Mouse (Mus musculus): ENCODE measurements around the gene Usb1.

Usb1 gene

DNA sequence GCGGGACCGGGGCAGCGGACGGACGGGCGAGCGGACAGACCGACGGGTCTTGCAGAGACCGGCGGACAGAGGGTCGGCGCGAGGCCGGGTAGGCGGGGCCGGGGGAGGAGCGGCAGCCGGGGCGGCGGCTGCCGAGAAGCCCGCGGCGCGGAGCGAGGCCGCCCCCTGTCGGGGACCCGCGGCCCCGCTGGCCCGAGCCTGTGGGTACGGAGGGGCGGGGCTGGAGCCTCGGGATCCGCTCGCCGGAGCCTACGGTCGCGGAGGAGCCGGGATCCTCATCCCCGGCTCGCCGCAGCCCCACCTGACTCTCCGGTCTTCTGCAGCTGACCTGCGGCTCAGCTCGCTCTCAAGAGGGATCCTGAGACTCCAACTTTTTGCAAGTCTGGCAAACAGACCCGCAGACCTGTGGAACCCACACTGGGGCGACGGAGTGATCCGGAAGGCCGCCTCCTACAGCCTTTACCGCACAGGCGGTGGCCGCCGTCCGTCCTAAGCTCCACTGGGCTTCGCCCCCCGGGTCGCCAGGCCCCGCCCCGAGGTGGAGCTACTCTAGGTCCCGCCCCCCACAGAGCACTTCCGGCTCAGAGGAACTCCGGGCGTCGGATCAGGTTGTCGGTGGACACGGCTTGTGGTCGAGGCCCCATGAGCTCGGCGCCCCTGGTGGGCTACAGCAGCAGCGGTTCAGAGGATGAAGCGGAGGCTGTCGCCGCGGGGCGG lies at the start of gene Usb1, which contains the start of gene Zfp319:
Gene Usb1, plus strand, starts transcription at position 565 of the 717 bp plus-strand sequence.
Gene Zfp319, minus strand, starts transcription at position 231 of the 717 bp plus-strand sequence.
- DNase-seq (ENCODE audit: low read depth in 2 of 2, low spot score in 2 of 2): peak; percentile 95 to 97

DNA sequence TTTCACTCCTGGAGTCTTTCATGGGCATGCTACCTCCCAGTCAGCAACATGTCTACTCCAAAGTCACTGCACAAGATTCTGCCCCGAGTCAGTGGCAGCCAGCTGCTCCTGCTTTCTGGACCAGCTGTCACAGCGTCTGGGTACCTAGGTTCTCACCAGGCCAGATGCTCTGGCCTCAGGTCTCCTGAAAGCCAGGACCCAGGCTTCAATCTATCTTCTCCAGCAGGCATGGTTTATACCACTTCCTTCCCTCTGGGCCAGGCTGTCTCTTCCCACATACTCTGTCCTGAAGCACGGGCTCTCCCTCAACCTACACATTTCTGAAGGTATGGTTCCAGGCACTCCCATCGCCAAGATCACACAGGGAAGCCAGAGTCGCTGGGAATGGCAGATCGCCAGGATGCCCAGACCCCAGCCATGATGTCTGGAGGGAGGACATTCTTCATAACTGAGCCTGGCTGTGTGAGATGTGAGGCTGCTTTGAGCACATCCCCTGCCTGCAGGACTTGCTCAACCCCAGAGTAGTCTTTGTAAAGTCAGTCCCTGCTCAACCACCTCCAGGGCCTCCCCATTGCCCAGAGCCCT lies 42.9 kb upstream of the Usb1 start:
- no peak for DNase-seq (ENCODE audit: low read depth in 2 of 2, low spot score in 2 of 2)

DNA sequence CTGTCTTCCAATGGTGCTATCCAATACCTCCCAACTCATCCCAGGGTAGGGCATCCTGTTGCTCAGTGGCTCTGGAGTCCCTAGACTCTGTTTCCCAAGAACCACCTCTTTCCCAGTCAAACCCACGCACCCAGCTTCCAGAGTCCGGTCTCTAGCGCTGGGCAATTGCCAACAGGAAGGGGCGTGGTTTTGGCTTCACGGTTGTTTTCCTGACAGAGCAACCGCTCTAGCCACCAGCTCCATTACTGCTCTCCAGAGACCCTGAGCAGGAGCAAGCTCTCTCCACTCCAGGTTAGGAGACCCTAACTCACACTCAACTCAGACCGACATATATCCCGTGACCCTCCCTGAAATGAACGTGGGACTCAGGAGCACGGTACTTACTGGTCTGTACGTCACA lies 38.9 kb upstream of the Usb1 start:
- DNase-seq (ENCODE audit: low read depth in 2 of 2, low spot score in 2 of 2): no peak

DNA sequence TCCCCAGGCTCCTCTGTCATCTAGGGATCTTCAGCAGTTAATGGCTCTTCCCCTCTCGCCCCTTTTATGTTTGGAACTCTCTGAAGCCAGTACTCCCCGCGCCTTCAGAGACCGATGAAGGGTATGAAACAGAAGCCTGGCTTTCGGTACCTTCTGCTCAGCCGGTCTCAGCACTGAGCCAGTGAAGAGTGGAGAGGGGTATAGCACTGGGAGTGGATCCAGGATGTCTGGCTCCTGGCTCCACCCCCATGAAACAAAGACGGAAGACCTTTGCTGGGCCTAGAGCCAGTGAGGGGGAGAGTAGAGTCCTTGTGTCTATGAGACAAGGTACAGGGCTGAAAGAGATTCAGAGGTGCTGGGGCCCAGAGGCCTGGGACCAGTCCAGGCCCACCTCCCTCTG lies 38.2 kb upstream of the Usb1 start:
- DNase-seq (ENCODE audit: low read depth in 2 of 2, low spot score in 2 of 2): no peak

DNA sequence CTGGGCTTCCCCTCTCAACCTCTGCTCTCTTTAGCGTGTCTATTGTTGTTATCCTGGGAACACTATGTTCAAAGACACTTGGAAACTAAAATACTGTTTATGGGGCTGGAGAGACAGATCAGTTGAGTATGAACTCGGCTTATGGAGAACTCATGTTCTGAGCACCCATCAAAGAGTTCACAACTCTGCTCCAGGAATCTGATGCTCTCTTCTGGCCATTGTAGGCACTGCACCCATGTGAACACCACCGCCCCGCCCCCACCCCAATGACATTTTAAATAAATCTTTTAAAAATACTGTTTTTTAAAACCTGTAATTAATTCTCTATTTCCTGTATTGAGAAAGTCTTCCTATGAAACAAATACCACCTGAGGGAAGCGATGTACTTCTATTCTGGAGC lies 29.7 kb upstream of the Usb1 start:
- DNase-seq (ENCODE audit: low read depth in 2 of 2, low spot score in 2 of 2): peak in 1 of 2 experiments; percentile 41

DNA sequence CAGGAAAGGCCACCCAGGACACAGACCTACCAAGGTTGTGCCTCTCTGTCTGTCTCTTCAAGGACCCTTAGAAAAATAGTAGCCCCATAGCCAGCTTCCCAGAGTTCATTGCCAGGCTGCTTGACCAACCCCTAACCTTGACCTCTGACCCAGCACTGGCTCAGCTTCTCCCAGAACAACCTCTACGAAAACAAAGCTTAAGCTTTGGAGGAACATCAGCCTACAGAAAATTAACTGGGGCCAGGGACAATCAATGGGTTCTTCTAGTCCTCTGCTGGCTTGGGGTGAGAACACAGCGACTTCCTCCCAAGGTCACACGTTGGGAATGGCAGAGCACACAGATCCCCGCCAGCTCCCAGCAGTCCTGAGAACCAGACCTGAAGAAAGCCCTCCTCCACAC lies 26.6 kb upstream of the Usb1 start:
- no peak for DNase-seq (ENCODE audit: low read depth in 2 of 2, low spot score in 2 of 2)

DNA sequence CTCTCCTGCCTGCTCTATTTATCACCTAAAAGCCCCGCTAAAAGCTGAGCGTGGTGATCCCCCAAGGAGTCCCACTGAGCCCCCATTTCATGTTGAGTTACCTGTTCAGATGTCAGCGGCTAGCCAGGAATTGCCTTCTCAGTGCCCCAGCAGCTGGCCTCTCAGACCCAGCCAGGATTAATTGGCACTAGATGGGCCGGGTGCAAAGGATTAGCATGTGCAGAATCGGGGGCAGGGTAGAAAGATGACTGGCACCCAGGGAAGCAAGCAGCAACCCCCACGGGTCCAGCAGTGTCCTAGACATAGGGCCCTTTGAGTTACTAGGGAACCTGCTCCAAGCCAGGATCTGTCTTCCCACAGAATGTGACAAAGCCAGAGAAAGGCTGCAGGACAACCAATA lies 25.7 kb upstream of the Usb1 start, which contains the start of gene Cngb1:
Gene Cngb1, minus strand, starts transcription at position 155 of the 400 bp plus-strand sequence.
- no peak for DNase-seq (ENCODE audit: low read depth in 2 of 2, low spot score in 2 of 2)

DNA sequence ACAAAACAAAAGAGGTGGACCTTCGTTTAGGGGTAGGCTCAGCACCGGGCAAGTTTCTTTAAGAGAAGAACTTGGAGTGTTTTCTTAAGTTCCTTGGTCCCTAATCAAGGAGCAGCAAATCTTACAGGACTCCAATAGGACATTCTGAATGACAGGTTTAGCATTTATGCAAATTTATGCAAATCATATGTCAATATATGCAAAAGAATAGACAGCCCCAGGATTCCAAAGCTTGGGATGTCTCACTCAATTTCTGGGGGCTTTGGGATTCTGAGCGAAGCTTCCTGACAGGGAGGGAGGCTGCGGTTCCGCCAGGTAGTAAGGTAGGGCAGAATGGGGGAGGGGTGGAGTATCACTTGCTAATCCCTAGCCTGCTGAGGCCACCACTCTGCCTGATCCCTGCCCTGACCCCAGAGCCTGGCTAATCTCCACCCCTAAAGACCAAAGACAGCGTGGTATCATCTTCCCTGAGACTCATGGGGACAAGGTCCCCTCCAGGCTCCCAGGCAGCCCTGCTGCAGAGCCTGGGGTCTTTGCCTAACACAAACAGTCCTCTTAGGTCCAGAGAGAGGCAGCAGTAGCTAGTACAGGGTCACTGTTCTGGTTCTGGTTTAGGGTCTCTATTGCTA lies 21.6 kb upstream of the Usb1 start, which contains the start of gene Tepp:
Gene Tepp, plus strand, starts transcription at position 225 of the 629 bp plus-strand sequence.
- DNase-seq (ENCODE audit: low read depth in 2 of 2, low spot score in 2 of 2): no peak

DNA sequence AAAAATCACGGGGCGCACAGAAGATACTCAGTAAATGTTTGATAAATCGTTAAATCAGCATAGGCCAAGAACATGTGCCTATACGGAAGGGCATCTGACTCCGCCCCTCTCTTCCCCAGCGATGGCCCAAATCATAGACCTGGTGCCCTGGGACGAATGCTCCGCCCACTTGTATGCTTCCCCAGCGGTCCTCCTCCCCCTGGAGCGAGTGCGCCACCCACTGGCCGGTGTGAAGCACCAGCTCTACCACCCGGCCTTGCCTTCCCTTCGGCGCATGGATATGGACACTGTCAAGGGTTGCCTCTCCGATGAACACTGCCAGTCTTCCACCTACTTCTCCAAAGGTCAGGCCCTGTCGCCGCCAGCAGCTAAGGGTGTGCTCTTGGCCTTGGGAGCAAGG lies 19.2 kb upstream of the Usb1 start:
- DNase-seq (ENCODE audit: low read depth in 2 of 2, low spot score in 2 of 2): no peak

DNA sequence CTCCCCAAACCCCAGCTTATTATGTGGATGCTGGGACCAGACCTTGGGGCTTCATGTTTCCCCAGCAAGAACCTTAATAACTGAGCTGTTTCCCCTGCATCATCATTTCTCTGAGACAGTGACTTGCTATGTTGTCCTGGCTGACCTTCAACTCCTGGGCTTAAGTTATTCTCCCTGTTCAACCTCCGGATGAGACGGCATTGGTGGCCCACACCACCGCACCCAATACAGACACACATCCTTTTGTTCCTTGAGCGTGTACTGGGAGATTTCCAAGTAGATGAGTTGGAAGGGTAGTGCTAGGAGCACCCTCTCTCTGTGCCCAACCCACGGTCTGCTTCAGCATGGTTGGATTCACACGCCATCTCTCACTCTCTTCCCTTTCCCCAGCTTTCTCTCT lies 18.2 kb upstream of the Usb1 start:
- no peak for DNase-seq (ENCODE audit: low read depth in 2 of 2, low spot score in 2 of 2)

DNA sequence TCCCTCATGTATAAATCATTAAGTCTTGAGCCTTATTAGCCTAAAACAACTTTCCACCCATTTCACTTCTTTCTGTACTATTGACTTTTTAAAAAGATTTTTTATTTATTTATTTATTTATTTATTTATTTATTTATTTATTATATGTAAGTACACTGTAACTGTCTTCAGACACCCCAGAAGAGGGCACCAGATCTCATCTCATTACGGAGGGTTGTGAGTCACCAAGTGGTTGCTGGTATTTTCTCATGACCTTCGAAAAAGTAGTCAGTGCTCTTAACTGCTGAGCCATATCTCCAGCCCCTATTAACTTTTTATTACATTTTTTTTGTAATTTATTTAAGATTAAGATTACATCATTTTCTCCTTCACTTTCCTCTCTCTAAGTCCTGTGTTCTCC lies 17.4 kb upstream of the Usb1 start:
- no peak for DNase-seq (ENCODE audit: low read depth in 2 of 2, low spot score in 2 of 2)

DNA sequence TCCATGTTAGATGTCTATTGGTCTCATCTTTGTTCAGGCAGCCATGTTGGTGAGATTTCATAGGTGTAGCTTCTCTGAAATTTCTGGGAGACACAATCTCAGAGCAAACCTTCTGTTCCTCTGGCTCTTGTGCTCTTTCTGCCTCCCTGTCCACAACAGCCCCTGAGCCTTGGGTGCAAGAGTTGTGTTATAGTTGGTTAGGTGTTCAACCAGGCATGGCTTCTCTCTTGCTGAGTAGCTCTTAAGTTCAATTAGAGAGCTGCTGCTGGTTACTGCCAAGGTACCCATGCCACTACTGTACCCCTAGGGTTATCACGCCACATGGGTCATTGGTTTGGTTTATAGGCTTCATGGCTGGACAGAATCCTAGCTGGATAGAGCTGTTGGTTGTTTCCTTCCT lies 16.7 kb upstream of the Usb1 start:
- no peak for DNase-seq (ENCODE audit: low read depth in 2 of 2, low spot score in 2 of 2)

DNA sequence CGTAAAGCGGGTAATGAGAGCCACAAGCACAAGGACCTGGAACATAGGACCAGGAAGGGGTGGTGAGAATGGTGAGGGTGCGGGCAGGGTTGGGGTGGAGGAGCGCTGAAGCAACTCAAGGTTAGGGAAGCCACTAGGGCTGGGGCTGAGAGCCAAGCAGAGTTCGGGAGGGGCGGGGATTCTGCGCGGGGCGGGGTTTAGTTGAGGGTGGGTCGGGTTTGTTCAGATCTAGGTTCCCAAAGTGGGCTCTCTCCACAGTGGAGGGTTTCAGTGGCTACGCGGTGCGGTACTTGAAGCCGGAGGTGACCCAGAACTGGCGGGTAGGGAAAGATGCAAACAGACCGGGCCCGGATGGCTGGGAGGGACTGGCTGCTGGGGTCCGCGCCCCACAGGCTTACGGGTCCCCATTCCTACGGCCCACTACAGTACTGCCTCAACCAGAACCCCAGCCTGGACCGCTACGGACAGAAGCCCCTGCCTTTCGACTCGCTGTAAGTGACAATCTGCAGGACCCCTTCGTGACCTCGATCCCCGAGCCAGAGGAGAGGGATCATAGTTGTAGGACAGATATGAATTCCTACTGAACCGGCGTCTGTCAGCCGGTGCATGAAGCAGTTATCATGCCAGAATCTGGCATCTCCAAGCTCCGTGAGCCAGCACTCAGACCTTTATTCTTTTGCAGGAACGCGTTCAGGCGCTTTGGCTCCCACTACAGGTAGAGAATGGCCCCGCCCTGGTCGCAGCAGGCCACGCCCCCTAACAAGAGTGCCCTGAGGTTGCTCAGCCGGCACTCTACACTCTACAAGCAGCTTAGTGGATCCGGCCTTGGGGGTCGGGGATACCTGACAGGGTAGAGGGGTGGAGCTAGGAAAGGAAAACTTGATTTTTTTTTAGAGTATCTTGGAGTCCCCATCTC lies 11.6 kb upstream of the Usb1 start:
- peak; percentile 65 to 74 for DNase-seq (ENCODE audit: low read depth in 2 of 2, low spot score in 2 of 2)

DNA sequence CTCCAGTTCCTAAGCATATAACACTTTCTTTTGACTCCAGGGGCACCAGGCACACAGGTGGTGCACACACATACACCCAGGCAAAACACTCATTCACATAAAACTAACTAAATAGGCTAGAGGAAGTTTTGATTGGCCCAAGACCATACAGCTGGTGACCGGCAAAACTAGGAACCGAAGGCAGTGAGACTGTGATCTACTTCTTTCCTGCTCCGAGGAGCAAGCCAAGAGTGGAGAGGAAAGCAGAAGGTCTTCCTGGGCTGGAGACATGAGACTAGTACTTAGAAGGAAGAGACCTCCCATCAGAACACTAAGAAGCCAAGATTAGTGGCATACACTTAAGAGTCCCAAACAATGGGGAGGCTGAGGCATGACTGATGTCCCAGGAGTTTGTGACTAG lies 8.9 kb upstream of the Usb1 start:
- no peak for DNase-seq (ENCODE audit: low read depth in 2 of 2, low spot score in 2 of 2)

DNA sequence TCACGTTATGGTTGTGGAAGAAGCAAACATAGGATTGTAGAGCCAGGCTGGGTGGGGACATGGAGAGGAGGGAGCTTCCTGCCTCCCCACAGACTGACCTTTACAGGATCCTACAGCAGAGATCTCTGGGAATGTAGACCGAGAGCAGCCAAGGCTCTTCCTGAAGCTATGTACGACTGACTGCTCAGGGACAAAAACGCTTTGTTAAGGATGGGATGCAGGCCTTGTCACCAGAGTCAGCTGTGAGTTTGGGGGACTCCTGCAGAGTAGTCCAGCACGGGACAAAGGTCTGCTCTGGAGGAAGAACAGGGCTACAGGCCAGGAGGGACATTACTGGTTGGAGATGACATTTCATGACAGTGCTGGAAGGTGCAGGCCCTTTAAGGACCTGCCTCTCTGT lies 7.4 kb upstream of the Usb1 start:
- no peak for DNase-seq (ENCODE audit: low read depth in 2 of 2, low spot score in 2 of 2)

DNA sequence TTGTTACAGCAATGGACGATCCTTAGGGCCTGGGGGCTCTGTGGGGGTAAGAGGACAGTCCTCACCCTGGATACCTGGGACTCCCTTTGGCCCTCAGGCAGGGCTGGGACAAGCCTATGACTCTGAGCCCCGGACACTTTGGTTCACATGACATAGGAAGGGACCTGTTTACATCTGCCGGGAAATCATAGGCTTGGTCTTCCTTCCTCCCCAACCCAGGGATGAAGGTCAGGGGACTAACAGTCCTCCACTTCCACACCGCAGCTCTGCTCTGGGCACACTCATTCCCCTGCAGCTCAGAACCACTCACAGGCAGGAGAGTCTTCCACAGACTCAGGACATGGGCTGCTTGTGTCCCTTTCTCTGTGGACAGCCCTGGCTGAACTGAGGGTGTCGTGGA lies 5.3 kb upstream of the Usb1 start:
- DNase-seq (ENCODE audit: low read depth in 2 of 2, low spot score in 2 of 2): no peak

DNA sequence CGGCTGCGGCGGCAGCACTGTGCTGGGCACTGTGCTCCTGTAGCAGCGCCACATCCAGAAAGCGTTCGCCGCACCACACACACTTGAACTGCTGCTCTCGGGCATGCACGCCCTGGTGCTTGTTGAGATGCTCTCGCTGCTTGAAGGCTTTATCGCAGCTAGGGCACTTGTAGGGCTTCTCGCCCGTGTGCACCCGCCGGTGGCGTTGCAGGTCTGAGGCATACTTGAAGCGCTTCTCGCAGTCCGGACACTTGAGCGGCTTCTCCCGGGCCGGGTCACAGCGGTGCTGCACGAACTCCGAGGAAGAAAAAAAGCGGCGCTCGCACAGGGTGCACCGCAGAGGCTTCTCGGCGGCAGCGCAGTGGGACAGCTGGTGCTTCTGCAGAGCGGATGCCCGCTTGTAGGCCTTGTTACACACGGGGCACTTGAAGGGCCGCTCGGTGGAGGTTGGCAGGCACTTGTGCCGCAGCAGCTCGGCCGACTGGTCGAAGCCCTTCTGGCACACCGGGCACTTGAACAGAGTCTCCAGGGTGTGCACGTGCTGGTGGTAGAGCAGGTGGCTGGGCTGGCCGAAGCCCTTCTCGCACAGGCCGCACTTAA lies 4.1 kb upstream of the Usb1 start:
- no peak for DNase-seq (ENCODE audit: low read depth in 2 of 2, low spot score in 2 of 2)

DNA sequence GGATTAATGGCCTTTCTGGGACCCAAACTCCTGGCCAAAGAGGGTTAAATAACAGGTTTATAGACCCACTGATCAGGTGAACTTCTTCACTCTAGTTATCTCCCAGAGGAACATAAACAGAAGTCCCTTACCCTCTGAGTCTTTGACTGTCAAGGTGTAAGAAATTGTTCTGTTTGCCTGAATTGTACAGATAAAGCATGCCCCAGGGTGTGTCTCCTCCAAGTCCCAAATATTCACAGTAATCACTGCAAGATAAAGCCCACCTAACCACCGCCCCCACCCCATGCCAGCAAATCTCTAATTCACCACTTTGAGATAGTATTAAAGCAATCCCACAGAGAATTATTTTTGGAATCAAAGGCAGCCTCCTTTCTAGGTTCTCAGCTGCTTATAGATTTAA lies 1.7 kb upstream of the Usb1 start:
- no peak for DNase-seq (ENCODE audit: low read depth in 2 of 2, low spot score in 2 of 2)

DNA sequence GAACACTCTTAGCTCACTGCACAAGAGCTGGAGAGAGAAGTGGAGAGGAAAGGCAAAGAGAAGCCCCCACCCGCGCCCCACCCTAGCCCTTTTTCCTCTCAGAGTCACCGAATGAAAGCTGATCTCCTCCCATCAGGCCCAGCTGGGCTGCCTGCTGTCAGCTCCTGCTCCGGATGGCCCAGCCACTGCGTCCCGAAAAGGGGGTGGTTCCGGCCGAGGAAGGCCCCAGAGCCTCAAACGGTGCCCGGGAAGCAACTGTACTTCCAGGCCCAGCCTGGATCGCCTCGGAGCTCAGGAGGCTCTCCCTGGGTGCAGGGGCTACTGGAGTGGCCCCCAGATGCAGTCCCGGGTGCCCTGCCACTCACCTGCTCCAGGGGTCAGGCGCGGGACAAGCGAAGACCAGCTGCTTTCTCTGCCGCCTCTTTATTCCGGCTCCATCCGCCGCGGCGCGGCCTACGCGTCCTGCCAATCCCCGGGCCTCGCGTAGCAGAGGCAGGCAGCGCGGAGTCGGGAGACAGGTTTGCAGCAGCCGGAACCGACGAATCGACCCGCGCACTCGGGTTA lies 846 bp upstream of the Usb1 start:
- no peak for DNase-seq (ENCODE audit: low read depth in 2 of 2, low spot score in 2 of 2)

DNA sequence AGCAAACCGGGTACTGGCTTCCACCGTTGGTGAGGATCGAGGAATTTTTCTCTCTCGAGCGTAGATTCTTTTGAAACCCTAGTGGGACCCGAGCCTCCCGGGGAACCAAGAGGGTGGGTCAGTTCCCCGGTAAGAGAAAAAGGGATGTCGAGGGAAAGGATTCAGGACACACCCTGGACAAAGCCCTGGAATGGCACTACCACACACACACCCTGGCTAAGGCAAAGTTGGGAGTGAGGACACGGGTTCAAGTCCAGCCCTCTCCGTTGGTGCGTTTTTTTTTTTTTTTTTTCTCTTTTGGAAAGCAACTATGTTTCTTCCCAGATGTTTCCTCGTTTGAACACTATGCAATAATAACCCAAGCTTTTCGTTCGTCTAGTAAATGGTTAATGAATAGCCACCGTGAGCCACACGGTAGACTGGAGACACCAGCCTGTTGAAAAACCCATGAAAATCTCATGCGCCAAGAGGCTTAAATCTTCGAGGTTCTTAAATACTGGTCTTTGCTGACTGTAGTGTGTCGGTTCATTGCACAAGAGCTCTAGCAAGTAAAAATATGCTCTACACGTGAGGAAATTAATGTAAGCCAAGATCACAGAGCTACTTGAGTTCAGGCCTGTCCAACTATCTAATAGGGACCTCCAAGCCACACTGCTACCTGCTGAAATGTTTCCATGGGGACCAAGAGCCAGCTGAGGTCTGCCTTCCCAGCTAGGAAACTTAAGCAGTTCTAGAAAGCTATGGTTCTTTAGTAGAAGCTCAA lies 534 bp downstream of the Usb1 start:
- DNase-seq (ENCODE audit: low read depth in 2 of 2, low spot score in 2 of 2): no peak
